Mouse (Mus musculus) layer of hippocampus, postnatal 10 days (tissue): ENCODE data around the gene Hoxa1. TPM values are rescaled to one million over a fixed set of nuclear protein-coding genes. Genes with fewer than 3 reads are reported as not detected.

ENCODE experiments used
- DNase-seq, 2 experiments: peaks; one replicate each; pipeline ENCODE4 v3.0.0; 2021; ENCODE audit warnings: low spot score in 2 of 2
- total RNA-seq, 2 experiments: library from RNA; stranded (reverse); gene quantifications; 2 replicates each; pipeline ENCODE4 v1.2.3; 2021

Gene Hoxa1
- total RNA-seq, 2 experiments from 2014 or later, result not detected

DNA sequence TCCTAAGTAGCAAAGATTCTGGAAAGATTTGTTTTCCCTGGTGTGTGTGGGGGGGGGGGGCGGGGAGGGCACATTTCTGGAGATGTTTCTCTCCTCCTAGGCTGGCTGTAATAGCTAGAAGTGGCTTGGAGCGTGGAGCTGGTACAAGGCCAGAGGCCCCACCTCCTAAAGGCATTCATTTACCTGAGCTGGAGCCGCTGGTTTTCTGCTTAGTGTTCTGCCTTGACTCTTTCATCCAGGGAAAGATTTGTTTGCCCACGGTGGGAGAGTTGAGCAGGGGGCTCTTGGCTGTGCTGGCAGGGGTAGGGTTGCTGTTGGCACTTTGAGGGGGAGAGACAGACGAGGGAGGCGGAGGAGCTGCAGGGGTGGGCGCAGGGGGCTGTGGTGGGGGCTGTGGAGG is 13.8 kb upstream of the Hoxa1 start:
- no peak for DNase-seq

DNA sequence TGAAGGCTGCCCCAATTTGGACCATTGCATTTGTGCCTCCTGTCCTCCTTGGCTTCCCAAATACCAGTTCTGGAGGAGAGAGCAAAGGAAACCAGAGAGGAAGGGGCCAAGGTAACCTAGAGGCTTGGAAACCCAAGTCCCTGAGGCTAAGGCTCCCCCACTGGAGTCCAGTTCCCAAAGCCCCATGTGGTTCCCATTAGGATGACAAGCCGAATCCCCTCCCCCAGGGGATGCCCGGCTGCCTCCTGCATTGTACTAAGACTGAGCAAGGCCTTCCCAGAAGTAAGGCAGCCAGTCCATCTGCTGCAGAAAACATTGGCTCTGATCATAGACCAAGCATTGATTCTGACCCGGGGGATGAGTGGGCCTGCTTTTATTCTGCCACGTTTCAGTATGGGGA is 13.2 kb upstream of the Hoxa1 start:
- DNase-seq, result no peak

DNA sequence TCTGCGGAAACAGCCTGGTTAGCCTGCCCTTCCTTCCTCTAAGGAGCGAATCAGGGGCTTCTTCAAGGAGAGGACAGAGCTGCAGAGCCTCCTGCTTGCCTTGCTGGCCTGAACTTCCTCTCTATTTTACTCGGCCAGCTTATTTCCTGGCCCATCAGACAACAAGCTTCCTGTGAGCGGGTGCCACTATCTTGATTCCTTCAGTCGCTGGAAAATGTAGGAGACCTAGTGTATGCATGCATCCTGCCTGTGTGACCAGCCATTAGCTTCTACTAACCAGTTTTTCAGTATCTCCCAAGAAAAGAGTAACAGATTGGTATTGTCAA is 12.7 kb upstream of the Hoxa1 start:
- no peak for DNase-seq

DNA sequence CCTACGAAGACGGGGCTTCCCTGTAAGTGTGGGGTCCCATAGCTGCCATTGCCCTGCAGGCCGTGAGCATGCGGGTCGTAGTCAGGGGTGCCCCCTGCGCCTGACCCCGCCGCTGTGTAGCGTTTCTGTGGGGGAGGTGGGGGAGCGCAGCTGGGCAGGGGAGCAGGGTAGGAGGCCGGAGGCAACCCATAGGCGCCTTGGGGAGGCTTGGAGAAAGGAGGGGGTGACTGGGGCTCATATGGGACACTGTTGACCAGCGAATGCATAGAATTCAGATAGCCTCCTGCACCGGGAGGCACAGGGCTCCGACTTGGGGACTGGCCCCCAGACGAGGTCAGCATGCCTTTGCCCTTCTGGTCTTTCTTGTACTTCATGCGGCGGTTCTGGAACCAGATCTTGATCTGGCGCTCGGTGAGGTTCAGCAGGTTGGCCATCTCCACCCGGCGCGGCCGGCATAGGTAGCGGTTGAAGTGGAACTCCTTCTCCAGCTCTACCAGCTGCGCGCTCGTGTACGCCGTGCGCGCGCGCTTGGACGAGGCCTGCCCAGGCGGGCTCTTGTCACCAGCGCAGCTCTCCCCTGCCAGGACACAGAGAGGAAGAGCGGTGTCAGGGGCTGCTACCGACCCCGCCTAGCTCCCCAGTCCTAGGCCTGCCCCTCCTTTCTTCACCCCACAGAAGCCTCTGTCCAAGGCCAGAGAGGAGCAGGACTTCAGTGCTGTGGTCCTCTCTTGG is 12.2 kb upstream of the Hoxa1 start:
- no peak for DNase-seq

DNA sequence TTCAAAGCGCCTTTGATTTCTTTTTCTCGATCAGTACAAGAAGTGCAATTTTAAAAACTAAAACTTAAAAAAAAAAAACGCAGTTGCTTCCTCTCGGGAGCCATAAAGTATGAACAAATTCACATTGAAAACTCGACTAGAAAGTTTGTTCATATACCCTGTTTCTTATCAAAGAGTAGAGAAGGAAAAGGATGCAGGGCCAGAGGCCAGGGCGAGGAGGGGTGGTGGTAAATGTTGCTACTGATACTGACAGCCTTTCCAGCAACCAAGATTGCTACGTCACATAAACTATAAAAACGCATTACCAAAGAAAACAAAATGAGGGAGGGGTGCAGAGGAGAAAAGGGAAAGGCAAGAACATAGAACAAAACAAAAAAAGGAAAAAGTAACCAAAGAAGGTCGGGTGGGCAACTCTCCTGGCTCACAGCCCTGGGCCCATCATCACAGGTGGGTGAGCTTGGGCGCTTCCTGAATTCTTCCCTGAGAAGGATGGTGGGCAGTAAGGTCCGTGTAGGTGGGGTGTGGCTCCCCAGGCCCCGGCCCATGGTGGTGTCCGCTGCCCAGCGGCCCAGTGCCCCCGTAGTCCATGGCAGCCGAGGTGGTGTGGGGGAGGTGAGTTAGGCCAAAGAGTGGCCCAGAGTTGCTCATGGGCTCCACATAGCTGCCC is 11.5 kb upstream of the Hoxa1 start:
- no peak for DNase-seq

DNA sequence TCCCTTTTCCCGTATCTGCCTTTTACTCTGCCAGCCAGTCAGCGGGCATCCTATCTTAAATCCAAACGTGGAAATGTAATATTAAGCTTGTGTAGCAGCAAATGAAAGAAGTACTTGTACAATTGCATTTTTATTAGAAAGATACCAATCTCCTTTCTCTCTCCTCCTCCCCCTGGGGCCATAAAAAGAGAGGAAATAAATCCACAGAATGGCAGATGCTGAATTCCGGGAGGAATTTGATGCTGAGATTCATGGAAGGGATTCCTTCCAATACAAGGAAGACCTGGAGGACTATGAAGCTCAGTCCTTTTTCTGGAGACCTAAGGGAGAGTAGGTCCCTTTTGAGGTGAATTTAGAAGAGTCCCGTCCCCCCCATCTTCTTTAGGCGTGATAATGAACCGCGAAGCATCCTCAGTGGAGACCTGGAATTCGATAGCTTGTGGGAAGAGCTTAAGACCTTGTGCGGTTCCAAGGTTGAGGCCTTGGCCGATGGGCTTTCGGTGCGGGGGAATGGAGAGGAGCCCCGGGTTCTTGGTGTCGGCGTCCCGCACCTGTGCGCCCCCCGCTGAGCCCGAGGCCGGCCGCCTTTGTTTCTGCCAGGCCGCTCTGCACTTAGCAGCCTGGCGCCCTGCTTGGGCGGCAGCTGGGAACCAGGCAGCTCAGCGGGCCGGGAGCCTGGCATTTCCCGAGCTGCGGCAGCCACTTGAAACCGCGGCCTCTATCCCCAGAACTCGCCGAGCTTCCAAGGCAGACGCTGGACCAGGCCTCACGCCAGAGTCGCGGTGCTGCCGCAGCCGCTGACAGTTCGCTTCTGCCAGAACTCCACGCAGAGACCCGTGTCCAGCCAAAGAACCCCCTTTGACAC is 10.3 kb upstream of the Hoxa1 start:
- DNase-seq, result no peak

DNA sequence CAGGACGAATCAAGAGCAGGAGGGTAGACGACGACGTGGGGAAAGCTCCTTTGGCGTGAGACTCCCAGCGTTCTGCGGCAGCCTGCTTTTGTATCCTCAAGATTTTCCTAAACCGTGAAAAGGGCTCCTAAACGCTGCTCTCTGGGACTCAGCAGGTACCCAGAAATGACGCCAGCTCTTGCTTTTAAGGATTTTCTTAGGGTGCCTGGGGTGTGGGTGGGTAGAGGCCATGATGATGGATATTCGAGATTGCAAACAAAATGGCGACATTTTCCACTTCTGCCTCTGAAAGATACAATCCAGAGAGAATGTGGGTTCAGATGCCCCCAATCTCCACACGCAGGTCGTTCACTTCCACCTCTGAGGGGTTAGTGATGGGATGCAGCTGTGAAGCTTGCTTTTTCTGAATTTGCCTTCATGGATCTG is 9.6 kb upstream of the Hoxa1 start:
- DNase-seq, result no peak

DNA sequence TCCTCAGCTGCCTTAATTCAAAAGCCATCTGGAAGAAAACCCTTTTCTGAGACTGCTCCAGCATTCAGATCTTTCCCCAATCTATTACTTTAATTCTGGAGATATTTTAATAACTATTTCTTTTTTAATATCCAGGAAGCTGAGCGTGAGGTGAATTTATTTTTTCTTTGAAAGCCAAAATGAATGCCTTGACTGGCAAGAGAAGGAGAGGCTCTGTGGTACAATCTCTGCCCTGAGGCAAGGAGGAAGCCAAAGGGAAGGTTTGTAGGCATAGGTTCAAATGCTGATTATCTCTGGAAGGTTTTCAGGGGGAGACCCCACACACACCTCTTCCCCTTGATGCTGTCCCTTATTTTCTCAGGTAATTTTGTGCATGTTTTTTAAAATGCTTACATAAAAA is 9.1 kb upstream of the Hoxa1 start:
- DNase-seq, result no peak

DNA sequence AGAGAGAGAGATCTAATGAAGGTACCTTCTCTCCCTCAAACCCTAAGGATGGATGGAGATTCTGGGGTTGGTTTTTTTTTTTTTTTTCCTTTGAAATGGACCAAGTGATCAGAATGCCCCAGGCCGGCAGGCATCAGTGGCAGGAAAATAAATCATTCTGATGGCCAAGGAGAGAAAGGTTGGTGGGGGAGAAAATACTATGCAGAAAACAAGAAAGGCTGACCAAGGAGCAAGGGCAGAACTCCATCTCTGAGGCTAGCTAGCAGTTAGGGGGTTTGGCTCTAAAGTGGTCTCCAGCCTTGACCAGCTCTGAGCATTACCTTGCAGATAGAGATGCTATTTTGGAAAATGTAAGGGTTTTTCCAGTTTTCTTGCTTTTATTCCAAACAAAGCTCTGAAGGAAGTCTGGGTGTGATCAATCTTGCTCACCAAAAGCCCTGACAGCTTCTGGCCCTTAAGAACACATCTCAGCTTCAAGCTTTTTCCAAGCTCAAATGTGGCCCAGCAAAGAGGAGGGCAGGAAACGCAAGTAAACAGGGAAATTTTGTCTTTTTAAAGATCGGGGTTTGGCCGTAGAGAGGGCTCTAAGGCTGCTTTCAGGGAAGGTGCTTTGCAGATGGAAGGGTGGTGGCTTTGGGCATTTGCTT is 8.4 kb upstream of the Hoxa1 start:
- no peak for DNase-seq

DNA sequence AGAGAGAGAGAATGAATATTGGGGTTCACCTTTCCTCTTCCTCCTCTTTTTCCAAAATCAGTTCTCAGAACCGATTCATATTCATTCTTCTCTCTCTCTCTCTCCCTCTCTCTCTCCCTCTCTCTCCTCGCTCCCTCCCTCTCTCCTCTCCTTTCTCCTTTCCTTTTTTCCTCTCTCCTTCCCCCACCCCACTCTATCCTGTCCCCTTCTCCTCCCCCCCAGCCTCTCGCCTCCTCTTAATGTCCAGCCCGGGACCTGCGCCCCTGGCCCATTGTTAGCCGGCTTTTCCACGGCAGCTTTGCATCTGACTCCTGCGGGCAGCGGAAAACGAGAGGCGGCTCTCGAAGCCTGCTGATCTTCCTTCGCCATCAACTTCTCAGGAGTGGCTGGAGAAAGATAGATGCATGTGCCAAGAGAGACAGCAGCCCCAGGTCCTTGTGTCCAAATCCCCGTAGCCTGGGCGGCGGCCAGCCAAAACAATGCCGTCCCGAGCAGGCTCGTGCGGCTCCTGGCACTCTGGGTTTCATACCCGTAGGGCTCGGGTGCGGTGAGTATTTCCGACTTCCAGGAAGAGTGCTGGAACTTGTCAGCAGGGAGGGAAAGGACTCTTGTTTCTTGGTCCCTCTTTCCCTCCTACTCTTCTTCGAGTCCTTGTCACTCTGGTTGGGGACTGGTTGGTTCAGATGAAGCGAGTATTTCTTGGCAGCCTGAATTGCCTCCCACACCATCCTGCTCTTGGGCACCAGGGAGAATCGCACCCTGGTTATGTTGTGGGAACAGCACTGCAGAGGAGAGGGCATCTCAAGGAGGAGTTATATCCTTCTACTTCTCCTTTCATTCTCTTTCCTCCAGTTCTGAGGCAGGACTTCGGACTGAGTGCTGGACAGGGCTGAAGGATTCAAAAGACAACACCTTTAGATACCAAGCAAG is 7.6 kb upstream of the Hoxa1 start:
- DNase-seq, result no peak

DNA sequence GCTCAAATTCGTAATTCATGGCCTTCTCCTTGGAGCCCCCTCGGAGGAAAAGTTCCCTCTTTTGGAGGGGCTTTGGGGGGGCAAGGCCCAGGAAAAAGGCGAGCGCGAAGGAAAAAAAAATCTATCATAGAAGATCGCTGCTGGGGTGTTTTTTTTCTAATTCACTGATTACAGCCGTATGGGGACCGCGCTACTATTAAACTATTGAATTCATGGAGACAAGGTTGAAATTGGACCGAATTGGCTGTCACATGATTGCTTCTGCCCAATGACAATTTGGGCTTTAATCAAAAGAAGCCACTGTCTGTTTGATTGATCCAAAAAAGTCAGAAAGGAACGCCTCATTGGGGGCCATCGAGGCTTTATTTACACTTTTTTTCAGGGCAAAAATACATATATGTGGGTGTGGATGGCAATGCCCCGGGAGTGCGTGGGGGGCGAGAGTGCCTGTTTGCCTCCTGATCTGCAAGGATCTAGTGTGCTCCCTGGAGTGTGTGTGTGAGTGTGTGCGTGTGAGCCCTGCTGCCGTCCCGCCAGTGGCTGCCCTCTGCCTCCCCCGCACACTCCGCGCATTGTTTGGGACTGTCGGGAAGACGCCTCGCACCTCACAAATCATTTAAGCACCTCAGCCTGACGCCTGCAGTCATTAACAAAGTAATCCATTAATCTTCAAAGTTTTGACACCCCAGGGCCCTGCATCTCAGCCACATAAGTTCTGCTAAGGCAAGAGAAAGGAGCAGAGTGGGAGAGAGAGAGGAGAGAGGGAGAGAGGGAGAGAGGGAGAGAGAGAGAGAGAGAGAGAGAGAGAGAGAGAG is 6.7 kb upstream of the Hoxa1 start, which contains the start of gene Hoxa2:
Gene Hoxa2 (minus strand): TSS at position 206 of the 815 bp plus-strand sequence.
- no peak for DNase-seq

DNA sequence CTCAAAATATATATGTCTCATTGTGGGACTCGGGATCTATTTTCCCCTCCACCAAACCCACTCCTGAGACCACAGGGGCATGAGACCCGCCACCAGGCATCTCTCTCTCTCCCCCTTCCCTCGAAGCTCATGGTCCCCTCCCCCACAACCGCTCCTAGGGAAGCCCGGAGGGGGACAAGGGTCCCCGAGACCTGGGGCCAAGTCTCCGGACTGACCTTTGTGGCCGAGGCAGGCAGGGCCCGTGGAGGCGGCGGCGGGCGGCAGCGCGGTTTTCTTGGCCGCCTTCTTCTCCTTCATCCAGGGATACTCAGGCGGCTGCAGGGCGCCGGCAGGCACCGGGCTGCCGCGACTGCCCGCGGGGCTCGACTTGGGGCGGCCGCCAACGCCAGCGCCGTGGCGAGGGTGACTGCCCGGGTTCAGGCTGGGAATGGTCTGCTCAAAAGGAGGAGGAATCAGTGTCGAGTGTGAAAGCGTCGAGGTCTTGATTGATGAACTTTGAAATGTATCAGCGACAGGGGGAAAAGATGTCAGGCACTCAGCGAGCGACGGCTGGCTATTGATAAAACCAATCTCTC is 6.0 kb upstream of the Hoxa1 start:
- no peak for DNase-seq

DNA sequence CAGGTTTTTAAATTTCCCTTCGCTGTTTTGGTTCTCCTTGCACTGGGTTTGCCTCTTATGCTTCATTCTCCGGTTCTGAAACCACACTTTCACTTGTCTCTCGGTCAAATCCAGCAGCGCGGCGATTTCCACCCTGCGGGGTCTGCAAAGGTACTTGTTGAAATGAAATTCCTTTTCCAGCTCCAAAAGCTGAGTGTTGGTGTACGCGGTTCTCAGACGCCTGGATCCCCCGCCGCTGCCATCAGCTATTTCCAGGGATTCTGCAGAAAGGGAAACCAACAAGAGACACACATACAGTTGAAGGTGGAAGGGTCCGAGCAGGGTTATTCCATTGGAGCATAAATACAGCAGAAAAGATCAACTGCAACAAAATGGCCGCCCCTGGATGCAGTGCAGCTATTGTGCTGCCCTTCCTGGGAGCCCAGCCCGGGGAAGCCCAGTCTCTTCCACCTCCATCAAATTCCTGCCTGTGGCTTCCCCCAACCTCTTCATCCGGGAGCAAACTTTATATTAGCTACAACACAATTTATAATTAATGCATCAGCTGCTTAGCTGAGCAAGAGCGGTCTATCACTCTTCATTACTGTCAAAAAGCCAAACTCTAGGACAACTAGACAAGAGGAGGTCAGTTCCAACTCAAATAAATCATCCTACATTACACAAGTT is 5.4 kb upstream of the Hoxa1 start:
- no peak for DNase-seq

DNA sequence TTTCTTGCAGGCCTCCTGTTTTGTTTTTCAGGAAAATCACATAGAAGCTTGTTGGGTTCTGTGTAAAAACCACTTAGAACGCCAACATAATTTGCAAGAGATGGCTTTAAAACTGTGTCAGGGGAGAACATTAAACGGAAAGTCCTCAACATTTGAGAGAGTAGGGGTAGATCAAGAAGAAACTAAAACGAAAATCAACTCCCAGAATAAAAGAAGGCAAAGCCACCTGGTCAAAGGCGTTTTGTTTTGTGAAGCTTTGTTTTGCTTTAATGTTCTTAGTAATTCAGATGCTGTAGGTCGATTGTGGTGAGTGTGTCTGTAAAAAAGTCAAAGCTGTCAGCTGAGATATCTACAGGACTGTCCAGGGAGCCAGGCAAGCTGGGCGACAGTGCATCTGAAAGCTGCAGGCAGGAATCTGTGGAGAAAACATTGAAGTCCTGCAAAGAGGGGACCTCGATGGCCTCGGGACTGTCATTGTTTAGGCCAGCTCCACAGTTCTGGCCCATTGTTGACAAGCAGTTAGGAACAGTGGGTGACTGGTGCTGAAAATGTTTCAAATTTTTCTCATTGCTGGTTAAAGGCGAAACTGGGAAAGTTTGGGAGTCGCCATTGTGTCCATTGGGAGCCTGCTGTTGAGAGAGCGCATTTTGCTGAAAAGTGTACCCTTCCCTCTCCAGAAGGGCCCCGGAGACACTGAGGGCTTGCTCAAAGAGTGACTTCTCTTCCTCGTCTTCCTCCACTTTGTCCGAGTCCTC is 4.7 kb upstream of the Hoxa1 start:
- no peak for DNase-seq

DNA sequence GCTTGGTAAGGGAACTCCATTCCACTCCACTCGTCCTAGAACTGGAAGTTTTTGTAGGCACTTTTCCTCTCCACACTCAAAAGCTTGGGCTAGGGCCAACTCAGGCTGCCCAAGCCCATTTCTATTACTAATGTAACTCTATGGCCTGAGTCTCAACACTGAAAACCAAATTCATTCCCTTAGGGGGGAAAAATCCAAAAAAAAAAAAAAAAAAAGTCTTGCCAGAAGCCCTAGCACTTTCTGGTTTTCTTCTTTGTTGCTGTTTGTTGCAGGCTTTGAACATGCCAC is 3.9 kb upstream of the Hoxa1 start:
- DNase-seq, result no peak

DNA sequence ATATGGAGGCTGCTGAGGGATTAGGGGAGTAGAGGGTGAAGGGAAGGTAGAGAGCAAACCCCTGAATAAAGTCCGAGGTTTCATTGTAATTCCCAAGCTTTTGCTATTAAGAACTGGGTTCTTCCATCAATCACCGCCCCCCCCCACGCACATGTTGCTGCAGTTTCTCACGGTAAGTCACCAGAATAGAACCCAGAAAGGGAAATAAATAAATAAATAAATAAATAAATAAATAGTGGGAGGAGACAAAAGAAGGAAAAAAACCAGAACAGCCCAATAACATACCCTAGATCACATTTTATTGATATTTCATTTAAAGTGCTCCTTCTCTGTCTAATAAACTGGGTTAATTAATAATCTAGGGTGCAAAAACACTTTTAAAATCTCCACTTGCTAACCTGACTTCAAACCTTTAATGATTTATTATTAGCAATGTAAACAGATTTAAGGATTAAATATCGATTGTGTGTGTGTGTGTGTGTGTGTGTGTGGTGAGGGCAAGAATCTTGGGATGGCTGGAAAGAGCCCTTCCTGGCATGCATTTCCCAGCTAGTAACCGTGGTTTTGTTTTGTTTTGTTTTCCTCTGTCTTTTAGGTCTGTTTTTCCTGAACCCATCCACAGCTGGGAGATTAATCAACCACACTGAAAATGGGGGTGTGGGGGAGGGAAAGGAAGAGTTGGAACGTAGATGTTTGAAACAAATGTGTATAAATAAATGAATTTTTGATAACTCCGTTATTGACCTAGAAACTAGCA is 3.4 kb upstream of the Hoxa1 start:
- DNase-seq, result no peak

DNA sequence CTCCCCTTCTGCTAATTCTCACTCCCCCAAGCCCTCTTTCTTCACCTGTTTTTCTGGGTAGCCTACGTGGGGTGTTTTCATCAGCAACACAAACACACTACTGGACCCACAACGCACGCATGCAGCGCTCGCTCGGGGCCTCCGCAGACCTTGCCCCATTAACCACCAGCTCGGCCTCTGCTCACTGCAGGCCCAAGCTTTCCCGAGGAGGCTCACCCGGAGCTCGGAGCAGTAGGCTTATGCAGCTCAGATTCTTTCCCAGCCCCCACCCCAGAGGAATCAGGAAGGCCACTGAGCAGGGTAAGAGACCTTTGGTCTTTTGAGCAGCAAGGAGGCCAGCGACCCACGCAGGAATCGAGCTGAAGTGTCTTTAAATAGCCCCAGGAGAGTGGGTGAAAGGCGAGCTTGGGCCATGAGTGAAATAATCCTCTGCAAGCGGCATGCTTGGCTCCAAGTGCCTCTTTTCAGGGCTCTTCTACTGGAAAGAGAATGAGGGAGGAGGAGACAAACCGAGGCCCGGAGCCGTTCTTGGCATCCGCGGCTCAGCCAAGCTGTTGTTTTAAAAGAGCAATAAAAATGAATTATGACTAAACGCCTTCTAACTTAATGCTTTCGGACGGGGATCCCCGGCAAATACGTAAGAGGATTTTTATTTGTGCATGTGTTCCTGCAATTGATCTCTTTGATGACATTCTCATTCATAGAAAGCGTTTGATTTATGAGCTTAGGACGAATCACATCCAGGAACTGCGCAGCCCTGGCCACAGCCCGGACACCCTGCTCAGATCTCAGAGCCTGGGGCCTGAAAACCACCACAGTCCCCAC is 2.6 kb upstream of the Hoxa1 start:
- DNase-seq, result no peak
